Mouse (Mus musculus): ENCODE measurements at regions not wholly inside any gene's neighbourhood (a gene's known extent, or its start where the extent isn't known, plus 50 kb on each side); places are given as distances from the start of the nearest gene placed in this dataset.

DNA sequence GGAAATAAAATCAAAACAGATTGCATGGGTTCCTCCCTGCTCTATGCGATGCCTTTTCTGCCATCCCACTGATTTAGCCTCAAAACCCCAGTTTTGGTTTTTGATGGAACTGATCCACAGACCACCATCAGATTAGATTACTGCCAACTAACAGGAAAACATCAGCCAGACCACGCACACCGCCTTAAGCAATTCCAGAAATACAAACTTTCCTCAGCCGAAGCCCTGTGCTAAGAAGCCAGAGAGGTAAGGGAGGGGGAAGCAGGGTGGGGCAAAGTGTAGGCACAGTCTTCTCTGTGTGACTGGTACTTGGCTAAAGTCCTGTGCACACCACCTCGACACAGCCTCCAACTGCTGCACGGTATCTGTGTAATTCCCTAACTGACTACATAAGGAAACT lies 153.3 kb downstream of the Lpin1 start:
- TF ChIP-seq CTCF (IDR thresholded peaks at IDR 0.05; ENCODE audit: borderline replicate concordance, insufficient read depth, low read depth, low read length), result no peak
- TF ChIP-seq POLR2A (IDR thresholded peaks at IDR 0.05; ENCODE audit: borderline replicate concordance, insufficient read depth, low read length), result no peak
